Mouse (Mus musculus) ES-E14 (cell line): ENCODE measurements around the gene Entpd3.

Experiments
- HCFC1 ChIP-seq: IDR thresholded peaks from 2 replicates; pipeline ENCODE4 v1.6.1; 2012; ENCODE audit warnings: low read length, inconsistent platforms, borderline replicate concordance; ENCODE audit not compliant: insufficient read depth
- MAFK ChIP-seq: IDR thresholded peaks from 2 replicates; pipeline ENCODE4 v1.6.1; 2014; ENCODE audit warnings: mild to moderate bottlenecking, low read depth, low read length, inconsistent platforms; ENCODE audit not compliant: insufficient read depth
- ZC3H11A ChIP-seq: IDR thresholded peaks from 2 replicates; pipeline ENCODE4 v1.6.1; 2012; ENCODE audit warnings: low read depth, mild to moderate bottlenecking, inconsistent platforms, low read length, borderline replicate concordance
- ZNF384 ChIP-seq: IDR thresholded peaks from 2 replicates; pipeline ENCODE4 v1.6.1; 2012; ENCODE audit warnings: low read depth, low read length, inconsistent platforms

GRCm38 (mm10) chr9:120541411-120541810, 1.8 kb downstream of the Entpd3 start:
- TF ChIP-seq MAFK: no peak
- TF ChIP-seq HCFC1: no peak
- TF ChIP-seq ZNF384: no peak
- TF ChIP-seq ZC3H11A: no peak
